Mouse (Mus musculus) lung, postnatal 0 days (tissue): ENCODE measurements at regions not wholly inside any gene's neighbourhood (a gene's known extent, or its start where the extent isn't known, plus 50 kb on each side); places are given as distances from the start of the nearest gene placed in this dataset.

Experiments used
- ATAC-seq: fragments of 200-750 bp; cut with Nextera tagmentation; 2 replicates; pipeline ENCODE4 v1.8.0; 2017; ENCODE audit warnings: moderate library complexity
- DNase-seq: peaks from one replicate; pipeline ENCODE4 v3.0.0-alpha.2; 2016; ENCODE audit warnings: low spot score
- H3K27ac ChIP-seq: fragments of 300-500 bp; sonication (generic); 2 replicates; pipeline ENCODE4 v1.5.1; 2014; ENCODE audit warnings: antibody characterized with exemption, mild to moderate bottlenecking, low read length, mixed read lengths
- H3K27me3 ChIP-seq: fragments of 300-500 bp; sonication (generic); replicated peaks from 2 replicates; pipeline ENCODE4 v1.6.1; 2014; ENCODE audit warnings: low read length, mixed read lengths; ENCODE audit not compliant: insufficient read depth
- H3K36me3 ChIP-seq: fragments of 300-500 bp; sonication (generic); 2 replicates; pipeline ENCODE4 v1.6.1; 2014; ENCODE audit warnings: low read length, mixed read lengths; ENCODE audit not compliant: insufficient read depth
- H3K4me1 ChIP-seq: fragments of 300-500 bp; sonication (generic); 2 replicates; pipeline ENCODE4 v1.6.1; 2014; ENCODE audit warnings: antibody characterized with exemption, low read depth, low read length, mixed read lengths; ENCODE audit not compliant: insufficient read depth
- H3K4me2 ChIP-seq: fragments of 300-500 bp; sonication (generic); replicated peaks from 2 replicates; pipeline ENCODE4 v1.6.1; 2014; ENCODE audit warnings: low read depth, mild to moderate bottlenecking, low read length, moderate library complexity, mixed read lengths
- H3K4me3 ChIP-seq: fragments of 300-500 bp; sonication (generic); 2 replicates; pipeline ENCODE4 v1.5.1; 2014; ENCODE audit warnings: low read depth, low read length
- H3K9ac ChIP-seq: fragments of 300-500 bp; sonication (generic); replicated peaks from 2 replicates; pipeline ENCODE4 v1.6.1; 2014; ENCODE audit warnings: low read depth, mild to moderate bottlenecking
- H3K9me3 ChIP-seq: fragments of 300-500 bp; sonication (generic); 2 replicates; pipeline ENCODE4 v1.6.1; 2016; ENCODE audit warnings: low read length, mixed read lengths
- CTCF ChIP-seq: IDR thresholded peaks from 2 replicates; pipeline ENCODE4 v1.5.1; 2016; ENCODE audit warnings: antibody characterized with exemption, mild to moderate bottlenecking
- EP300 ChIP-seq: IDR thresholded peaks from 2 replicates; pipeline ENCODE4 v1.6.1; 2016; ENCODE audit warnings: antibody characterized with exemption, mild to moderate bottlenecking, control low read depth
- WGBS: fragments of 180-500 bp; shearing (Covaris S2); extraction: QIAGEN DNeasy Blood & Tissue Kit; methylation state at CpG from one replicate; pipeline ENCODE4 v1.1.7; 2014; 5-methylcytosine and 5-hydroxymethylcytosine counted together

DNA sequence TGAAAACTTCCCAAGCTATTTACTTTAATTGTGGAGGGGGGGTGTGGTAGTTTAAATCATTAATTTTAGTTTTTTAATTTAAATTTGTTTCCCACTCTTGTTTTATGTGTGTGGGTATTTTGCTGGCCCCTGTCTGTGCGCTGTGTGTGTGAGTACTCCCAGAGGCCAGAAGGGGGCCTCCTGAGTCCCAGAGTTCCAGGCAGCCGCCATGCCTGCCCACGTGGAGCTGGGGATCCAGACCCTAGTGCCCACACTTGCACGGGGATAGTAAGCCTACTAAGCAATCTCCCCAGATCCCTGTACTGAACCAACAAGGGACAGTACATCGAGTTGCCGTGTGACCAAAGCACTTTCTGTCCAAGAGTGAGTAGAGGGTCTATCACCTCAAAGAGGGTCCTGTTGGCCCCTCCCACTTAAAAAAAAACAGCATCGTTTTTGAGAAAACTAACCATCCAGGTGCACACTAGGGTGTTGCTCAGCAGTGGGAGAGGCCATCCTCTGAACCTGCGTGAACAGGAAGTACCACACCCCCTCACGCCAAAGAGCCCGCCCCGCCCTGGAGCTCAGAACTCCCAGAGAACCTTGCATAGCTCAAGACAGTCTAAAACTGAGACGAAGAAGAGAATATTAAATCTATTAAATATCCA, 160.4 kb upstream of the Haao start:
- Histone ChIP-seq H3K9me3 (no peaks in the 10 kb centered on the region), H3K4me1 (no peaks in the 10 kb centered on the region), H3K27me3 (no peaks in the 10 kb centered on the region), H3K27ac (no peak overlapping the region), H3K9ac (no peak overlapping the region), H3K4me3 (no peak overlapping the region), H3K36me3 (no peaks in the 10 kb centered on the region), H3K4me2 (no peak overlapping the region)
- WGBS = 81% methylated on average over 12 of the region's 12 CpGs
- no peak for ATAC-seq
- no peak for DNase-seq
- TF ChIP-seq CTCF (peak; percentile 9), EP300 (no peak)

DNA sequence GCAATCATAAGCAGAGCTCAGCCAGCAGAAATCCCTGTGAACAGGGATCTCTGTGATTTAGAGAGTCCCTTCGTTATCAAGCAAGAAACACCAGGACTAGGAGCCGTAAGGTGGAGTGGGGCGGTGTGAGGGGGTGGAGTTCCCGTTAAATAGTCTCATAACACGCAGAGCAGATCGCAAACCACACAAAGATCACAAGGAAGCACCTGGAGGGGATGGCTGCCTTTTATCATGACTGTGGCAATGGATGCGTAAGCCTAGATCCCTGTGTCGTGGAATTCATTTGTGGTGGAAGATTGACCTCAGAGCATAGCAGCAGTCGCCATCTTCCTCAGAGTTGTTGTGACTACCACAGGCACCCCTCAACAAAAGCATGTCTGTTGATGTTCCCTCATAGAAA, 159.0 kb upstream of the Haao start:
- no peak overlapping the region for H3K4me2 ChIP-seq
- WGBS = 95% methylated on average over 9 of the region's 9 CpGs
- H3K36me3 ChIP-seq = no peaks in the 10 kb centered on the region
- no peak overlapping the region for H3K4me3 ChIP-seq
- H3K27ac ChIP-seq = no peak overlapping the region
- DNase-seq (no peak), ATAC-seq (no peak)
- no peak overlapping the region for H3K9ac ChIP-seq
- TF ChIP-seq CTCF (no peak), EP300 (no peak)
- no peaks in the 10 kb centered on the region for H3K4me1 ChIP-seq
- no peaks in the 10 kb centered on the region for H3K9me3 ChIP-seq
- H3K27me3 ChIP-seq = no peaks in the 10 kb centered on the region

DNA sequence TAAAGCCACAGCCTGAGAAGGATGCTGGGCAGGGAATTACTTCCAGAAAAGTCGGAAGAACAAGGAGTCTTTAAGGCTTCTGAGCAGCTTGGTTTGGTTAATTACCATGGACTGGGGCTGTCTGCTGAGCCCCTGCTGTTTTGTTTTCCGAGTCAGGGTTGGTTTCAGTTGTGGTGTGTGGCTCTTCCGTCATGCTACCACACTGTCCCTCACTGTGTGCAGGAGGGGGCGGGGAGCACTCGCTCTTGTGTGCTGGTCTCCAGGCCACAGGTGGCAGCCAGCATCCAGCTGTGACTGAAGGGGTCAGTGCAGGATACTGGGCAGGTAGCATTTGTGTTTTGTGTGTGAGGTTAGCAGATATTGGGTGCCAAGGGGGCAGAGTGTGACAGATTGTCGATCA, 156.5 kb upstream of the Haao start:
- DNase-seq (no peak), ATAC-seq (no peak)
- Histone ChIP-seq H3K4me2 (no peak overlapping the region), H3K27ac (no peak overlapping the region), H3K4me3 (no peak overlapping the region), H3K4me1 (no peaks in the 10 kb centered on the region), H3K36me3 (no peaks in the 10 kb centered on the region), H3K27me3 (no peaks in the 10 kb centered on the region), H3K9ac (no peak overlapping the region), H3K9me3 (no peaks in the 10 kb centered on the region)
- no peak for TF ChIP-seq EP300
- no peak for TF ChIP-seq CTCF
- WGBS = 53% methylated on average over 6 of the region's 6 CpGs

DNA sequence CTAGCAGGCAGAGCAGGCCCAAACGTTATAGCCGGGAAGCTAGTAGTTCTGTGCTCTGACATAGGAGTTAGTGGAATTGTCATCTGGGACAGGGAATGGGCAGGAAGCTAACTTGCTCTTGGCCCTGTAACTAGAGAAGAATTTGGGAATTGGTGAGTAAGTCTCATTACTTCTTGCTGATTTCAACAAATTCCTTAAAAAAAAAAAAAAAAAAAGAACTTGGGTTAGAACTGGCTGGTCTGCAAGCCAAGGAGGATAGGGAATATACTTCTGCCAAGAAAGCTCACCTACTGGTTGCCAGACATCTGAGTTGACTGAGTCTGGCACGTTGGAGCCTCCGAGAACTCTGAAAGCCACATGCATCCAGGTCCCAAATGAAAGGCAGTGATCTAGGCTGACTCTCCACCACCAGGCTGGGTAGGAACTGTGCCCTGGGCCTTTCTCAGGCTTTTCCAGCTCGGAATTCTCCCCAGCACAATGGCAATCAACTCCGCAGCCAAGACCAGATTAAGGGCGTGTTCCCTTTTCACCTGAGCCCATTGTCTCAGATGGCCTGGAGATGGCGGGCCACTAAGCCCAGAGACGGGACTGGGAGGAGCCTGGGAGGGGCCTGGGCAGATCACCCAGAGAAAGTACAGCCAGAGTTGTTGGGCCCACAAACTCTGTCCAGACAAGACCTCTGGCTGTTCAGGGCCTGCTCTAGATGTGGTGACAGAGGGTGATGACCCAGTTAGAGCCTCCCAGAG, 155.9 kb upstream of the Haao start:
- Histone ChIP-seq H3K4me1 (no peaks in the 10 kb centered on the region; the same call in 1 of the 2 replicates), H3K9ac (no peak overlapping the region), H3K27ac (no peak overlapping the region), H3K4me2 (no peak overlapping the region), H3K9me3 (no peaks in the 10 kb centered on the region), H3K4me3 (no peak overlapping the region), H3K27me3 (no peaks in the 10 kb centered on the region), H3K36me3 (no peaks in the 10 kb centered on the region)
- 51% methylated on average over 9 of the region's 9 CpGs for WGBS
- DNase-seq = no peak
- no peak for TF ChIP-seq CTCF
- TF ChIP-seq EP300 = no peak
- no peak for ATAC-seq

DNA sequence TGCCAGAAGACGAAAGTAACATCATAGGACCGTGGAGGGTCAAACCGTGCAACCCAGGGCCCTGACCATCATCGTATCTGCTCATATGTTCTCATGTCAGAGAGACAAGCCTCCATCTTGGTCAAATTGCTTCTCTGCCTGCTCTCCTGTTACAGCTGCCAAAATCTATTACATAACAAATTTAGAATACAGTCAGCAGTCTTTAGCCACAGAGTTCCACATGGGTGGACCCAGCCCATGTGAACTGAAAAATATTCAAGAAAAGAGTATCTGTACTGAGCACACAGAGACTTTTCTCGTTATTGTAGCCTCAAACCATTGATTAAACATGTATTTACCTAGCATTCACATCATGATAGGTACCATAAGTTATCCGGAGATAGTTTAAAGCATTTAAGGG, 155.2 kb upstream of the Haao start:
- H3K4me3 ChIP-seq = no peak overlapping the region
- H3K4me1 ChIP-seq = no peaks in the 10 kb centered on the region; the same call in 1 of the 2 replicates
- no peak for ATAC-seq
- peak; percentile 35 for DNase-seq
- WGBS = 84% methylated on average over 6 of the region's 6 CpGs
- no peak overlapping the region for H3K4me2 ChIP-seq
- no peak overlapping the region for H3K27ac ChIP-seq
- H3K36me3 ChIP-seq = no peaks in the 10 kb centered on the region
- H3K9me3 ChIP-seq = no peaks in the 10 kb centered on the region
- H3K9ac ChIP-seq = no peak overlapping the region
- TF ChIP-seq CTCF (no peak), EP300 (no peak)
- no peaks in the 10 kb centered on the region for H3K27me3 ChIP-seq

DNA sequence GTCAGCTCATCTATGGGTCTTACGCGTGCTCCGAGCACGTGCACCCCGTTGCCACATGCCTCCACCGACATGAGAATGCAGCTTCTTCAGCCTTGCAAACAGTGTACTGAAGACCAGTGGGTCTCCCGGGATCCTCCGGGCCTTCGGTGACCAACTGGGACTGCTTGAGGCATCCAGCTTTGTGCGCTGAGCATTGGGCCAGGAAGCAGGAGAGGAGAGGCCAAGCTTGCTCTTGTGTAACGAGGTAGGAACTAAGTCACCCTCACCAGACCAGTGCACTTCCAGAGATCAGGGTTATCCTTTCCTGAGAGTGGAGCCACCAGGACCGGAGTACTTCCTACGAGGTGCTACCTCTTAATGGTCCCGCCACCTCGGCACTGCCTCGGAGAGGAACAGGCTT, 154.6 kb upstream of the Haao start:
- no peaks in the 10 kb centered on the region for H3K27me3 ChIP-seq
- H3K4me3 ChIP-seq = no peak overlapping the region
- H3K27ac ChIP-seq = no peak overlapping the region
- H3K4me1 ChIP-seq = no peaks in the 10 kb centered on the region; the same call in 1 of the 2 replicates
- no peak overlapping the region for H3K9ac ChIP-seq
- 93% methylated on average over 16 of the region's 16 CpGs for WGBS
- TF ChIP-seq EP300 = no peak
- no peak for TF ChIP-seq CTCF
- no peak overlapping the region for H3K4me2 ChIP-seq
- no peaks in the 10 kb centered on the region for H3K36me3 ChIP-seq
- DNase-seq (no peak), ATAC-seq (no peak)
- no peaks in the 10 kb centered on the region for H3K9me3 ChIP-seq
